Mouse (Mus musculus) intestine, postnatal 0 days (tissue): ENCODE measurements around the gene Smg7. TPM values are rescaled to one million over a fixed set of nuclear protein-coding genes. Genes with fewer than 3 reads are reported as not detected.

ENCODE experiments used
- ATAC-seq: fragments of 200-750 bp; cut with Nextera tagmentation; 2 replicates; pipeline ENCODE4 v1.8.0; 2017; ENCODE audit warnings: mild to moderate bottlenecking, moderate TSS enrichment, moderate library complexity
- H3K27ac ChIP-seq: fragments of 300-500 bp; sonication (generic); 2 replicates; pipeline ENCODE4 v1.5.1; 2014; ENCODE audit warnings: mild to moderate bottlenecking, low read depth, low read length, moderate library complexity
- H3K27me3 ChIP-seq: fragments of 300-500 bp; sonication (generic); replicated peaks from 2 replicates; pipeline ENCODE4 v1.6.1; 2014; ENCODE audit warnings: low read length, mixed read lengths; ENCODE audit not compliant: control insufficient read depth, insufficient read depth
- H3K36me3 ChIP-seq: fragments of 300-500 bp; sonication (generic); 2 replicates; pipeline ENCODE4 v1.6.1; 2014; ENCODE audit warnings: mild to moderate bottlenecking, moderate library complexity; ENCODE audit not compliant: control insufficient read depth, insufficient read depth
- H3K4me1 ChIP-seq: fragments of 300-500 bp; sonication (generic); replicated peaks from 2 replicates; pipeline ENCODE4 v1.6.1; 2014; ENCODE audit warnings: antibody characterized with exemption, low read length, mixed read lengths; ENCODE audit not compliant: control insufficient read depth, insufficient read depth
- H3K4me2 ChIP-seq: fragments of 300-500 bp; sonication (generic); replicated peaks from 2 replicates; pipeline ENCODE4 v1.6.1; 2014; ENCODE audit warnings: low read depth, mild to moderate bottlenecking, moderate library complexity
- H3K4me3 ChIP-seq: fragments of 300-500 bp; sonication (generic); 2 replicates; pipeline ENCODE4 v1.5.1; 2014; ENCODE audit warnings: low read depth, low read length
- H3K9ac ChIP-seq: fragments of 300-500 bp; sonication (generic); 2 replicates; pipeline ENCODE4 v1.6.1; 2014; ENCODE audit warnings: mild to moderate bottlenecking, low read depth, low read length
- H3K9me3 ChIP-seq: fragments of 300-500 bp; sonication (generic); 2 replicates; pipeline ENCODE4 v1.6.1; 2016; ENCODE audit warnings: mixed run types; ENCODE audit not compliant: control insufficient read depth
- CTCF ChIP-seq: sonication (generic); IDR thresholded peaks from 2 replicates; pipeline ENCODE4 v1.5.1; 2016; ENCODE audit warnings: low read depth, mild to moderate bottlenecking, control low read depth, antibody characterized with exemption, moderate library complexity
- WGBS: fragments of 180-500 bp; shearing (Covaris S2); extraction: QIAGEN DNeasy Blood & Tissue Kit; methylation state at CpG from one replicate; pipeline ENCODE4 v1.1.7; 2014; 5-methylcytosine and 5-hydroxymethylcytosine counted together
- polyA plus RNA-seq: library from polyadenylated mRNA; unstranded; fragments of >200 nt; fragmentation: Nextera tagmentation; extraction: Ambion mirVana; gene quantifications from 2 replicates; pipeline ENCODE4 v1.2.1, GENCODE M21; 2015

The Smg7 gene
- polyA plus RNA-seq, 1 experiment from 2014 or later: 11.4 TPM

- Histone ChIP-seq H3K4me2 (peak overlapping the region; percentile 43), H3K4me3 (no peak overlapping the region), H3K9me3 (no peaks in the 10 kb centered on the region), H3K4me1 (no peaks in the 10 kb centered on the region), H3K27me3 (no peaks in the 10 kb centered on the region), H3K36me3 (no peaks in the 10 kb centered on the region), H3K27ac (peak overlapping the region; percentile 83), H3K9ac (no peak overlapping the region)
- TF ChIP-seq CTCF: no peak
- no peak for ATAC-seq
- WGBS: 43% methylated on average over 2 of the region's 2 CpGs
Measured at GRCm38 (mm10) chr1:152808392-152808680, 94.1 kb downstream of the Smg7 start.

- 34% methylated on average over 18 of the region's 18 CpGs for WGBS
- no peaks in the 10 kb centered on the region for H3K4me1 ChIP-seq
- no peak overlapping the region for H3K4me3 ChIP-seq
- no peaks in the 10 kb centered on the region for H3K27me3 ChIP-seq
- peak; percentile 93 for ATAC-seq
- no peaks in the 10 kb centered on the region for H3K36me3 ChIP-seq
- peak overlapping the region; percentile 83 for H3K27ac ChIP-seq
- TF ChIP-seq CTCF: no peak
- H3K4me2 ChIP-seq: peak overlapping the region; percentile 43
- no peaks in the 10 kb centered on the region for H3K9me3 ChIP-seq
- no peak overlapping the region for H3K9ac ChIP-seq
Measured at GRCm38 (mm10) chr1:152807619-152808391, 94.6 kb downstream of the Smg7 start.

DNA sequence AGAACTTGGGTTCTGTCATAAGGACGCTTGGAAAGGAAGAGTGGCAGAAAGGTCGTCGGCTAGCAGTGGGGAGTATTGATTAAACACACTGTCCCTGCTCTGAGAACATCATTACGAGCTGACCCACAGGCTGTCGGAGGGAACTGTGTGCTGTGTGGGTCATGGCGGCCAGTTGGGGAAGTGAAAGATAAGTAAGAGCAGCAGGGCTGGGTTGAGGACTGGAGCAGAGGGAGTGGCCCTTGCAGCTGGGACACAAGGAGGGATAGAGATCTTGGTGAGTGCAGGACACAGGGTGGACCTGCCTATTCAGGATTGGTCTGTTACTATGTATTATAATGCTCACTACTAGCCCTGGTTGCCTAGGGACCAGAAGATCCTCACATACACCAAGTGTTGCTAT lies 97.5 kb downstream of the Smg7 start:
- Histone ChIP-seq H3K36me3 (no peaks in the 10 kb centered on the region), H3K4me3 (no peak overlapping the region), H3K4me2 (no peak overlapping the region), H3K27ac (no peak overlapping the region), H3K9ac (no peak overlapping the region), H3K9me3 (no peaks in the 10 kb centered on the region), H3K4me1 (peaks cover 3% of the 10 kb centered on the region; the same call in 1 of the 2 replicates), H3K27me3 (no peaks in the 10 kb centered on the region)
- WGBS: 64% methylated on average over 6 of the region's 6 CpGs
- ATAC-seq: no peak
- no peak for TF ChIP-seq CTCF

DNA sequence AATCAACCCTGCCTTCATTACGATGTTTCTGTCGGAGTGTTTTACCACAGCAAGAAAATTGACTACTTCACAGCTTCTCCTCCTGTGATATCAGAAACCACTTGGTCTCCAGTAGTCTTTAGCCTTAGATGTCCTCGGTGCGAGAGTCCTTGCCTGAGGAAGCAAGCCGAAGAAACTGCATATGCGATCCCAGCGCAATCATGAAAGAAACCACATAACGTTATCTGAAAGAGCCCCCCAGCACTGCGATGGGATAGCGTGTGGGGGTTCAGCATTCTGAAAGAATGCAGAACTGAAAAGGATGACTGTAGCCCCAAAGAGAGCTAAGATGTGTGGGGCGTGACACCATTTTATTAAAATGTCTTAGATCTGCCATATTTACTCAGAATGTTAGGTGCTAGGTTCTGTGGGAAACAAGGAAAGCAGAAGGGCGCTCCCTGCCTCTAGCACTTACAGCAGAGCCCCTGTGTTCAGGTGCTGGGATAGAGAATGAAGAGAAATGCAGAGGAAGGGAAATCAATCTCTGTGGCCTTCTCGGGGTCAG lies 101.7 kb downstream of the Smg7 start:
- ATAC-seq: no peak
- H3K9ac ChIP-seq: no peak overlapping the region
- H3K4me3 ChIP-seq: no peak overlapping the region
- no peaks in the 10 kb centered on the region for H3K27me3 ChIP-seq
- TF ChIP-seq CTCF: no peak
- no peak overlapping the region for H3K27ac ChIP-seq
- no peaks in the 10 kb centered on the region for H3K9me3 ChIP-seq
- H3K4me2 ChIP-seq: no peak overlapping the region
- peaks cover 8% of the 10 kb centered on the region; the same call in 1 of the 2 replicates for H3K4me1 ChIP-seq
- no peaks in the 10 kb centered on the region for H3K36me3 ChIP-seq
- 91% methylated on average over 13 of the region's 13 CpGs for WGBS

DNA sequence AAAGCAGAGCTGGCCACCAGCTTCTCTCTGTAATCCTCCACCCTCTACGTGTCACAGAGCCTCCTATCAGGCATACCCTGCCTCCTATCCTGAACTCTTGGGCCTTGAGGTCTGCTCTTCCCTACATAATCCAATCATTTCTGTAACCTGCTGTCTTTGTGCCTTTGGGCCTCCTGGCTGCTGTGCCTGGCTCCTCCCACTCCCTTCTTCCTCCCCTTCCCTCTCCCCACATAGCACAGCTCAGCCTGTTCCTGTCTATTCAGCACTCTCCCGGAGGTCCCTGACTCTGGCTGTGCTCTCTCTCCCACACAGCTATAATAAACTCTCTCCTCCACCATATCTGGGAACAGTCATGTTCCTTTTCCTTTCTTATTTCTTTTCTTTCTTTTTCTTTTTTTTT lies 102.5 kb downstream of the Smg7 start, which contains the start of gene Ncf2:
Gene Ncf2 (plus strand): TSS at position 298 of the 400 bp plus-strand sequence.
- 23% methylated on average over 2 of the region's 2 CpGs for WGBS
- H3K4me1 ChIP-seq: peaks cover 8% of the 10 kb centered on the region; the same call in 1 of the 2 replicates
- no peak for ATAC-seq
- no peak within 1 kb of the TSS for H3K27ac ChIP-seq
- H3K4me3 ChIP-seq: no peak within 1 kb of the TSS
- no peaks in the 10 kb centered on the region for H3K36me3 ChIP-seq
- H3K9me3 ChIP-seq: no peaks in the 10 kb centered on the region
- H3K9ac ChIP-seq: no peak within 1 kb of the TSS
- H3K4me2 ChIP-seq: no peak within 1 kb of the TSS
- TF ChIP-seq CTCF: no peak
- no peaks in the 10 kb centered on the region for H3K27me3 ChIP-seq

GRCm38 (mm10) chr1:152798125-152798524 lies 104.3 kb downstream of the Smg7 start:
- ATAC-seq: no peak
- no peak overlapping the region for H3K9ac ChIP-seq

More at GRCm38 (mm10) chr1:152798125-152798524, 104.3 kb downstream of the Smg7 start:
- H3K4me1 ChIP-seq: peaks cover 8% of the 10 kb centered on the region; the same call in 1 of the 2 replicates
- H3K4me2 ChIP-seq: no peak overlapping the region
- TF ChIP-seq CTCF: no peak
- no peaks in the 10 kb centered on the region for H3K9me3 ChIP-seq
- H3K27ac ChIP-seq: peak overlapping the region; percentile 15; the same call in 1 of the 2 replicates
- WGBS: 51% methylated on average over 9 of the region's 9 CpGs
- no peaks in the 10 kb centered on the region for H3K36me3 ChIP-seq
- no peaks in the 10 kb centered on the region for H3K27me3 ChIP-seq
- H3K4me3 ChIP-seq: no peak overlapping the region
